Mouse (Mus musculus) limb, embryonic 15.5 days (tissue): ENCODE measurements around the gene Kctd21. TPM values are rescaled to one million over a fixed set of nuclear protein-coding genes. Genes with fewer than 3 reads are reported as not detected.

Experiments
- ATAC-seq: fragments of 200-750 bp; cut with Nextera tagmentation; 2 replicates; pipeline ENCODE4 v1.8.0; 2017; ENCODE audit warnings: low read depth, moderate TSS enrichment; ENCODE audit not compliant: insufficient number of reproducible peaks, low FRiP score, low TSS enrichment
- H3K27ac ChIP-seq: fragments of 300-500 bp; sonication (generic); 2 replicates; pipeline ENCODE4 v1.5.1; 2015; ENCODE audit warnings: moderate library complexity, mild to moderate bottlenecking, inconsistent platforms
- H3K27me3 ChIP-seq: fragments of 300-500 bp; sonication (generic); 2 replicates; pipeline ENCODE4 v1.6.1; 2015; ENCODE audit warnings: inconsistent platforms
- H3K36me3 ChIP-seq: fragments of 300-500 bp; sonication (generic); 2 replicates; pipeline ENCODE4 v1.6.1; 2015; ENCODE audit warnings: inconsistent platforms
- H3K4me1 ChIP-seq: fragments of 300-500 bp; sonication (generic); 2 replicates; pipeline ENCODE4 v1.6.1; 2015; ENCODE audit warnings: inconsistent platforms
- H3K4me2 ChIP-seq: fragments of 300-500 bp; sonication (generic); 2 replicates; pipeline ENCODE4 v1.6.1; 2015; ENCODE audit warnings: mild to moderate bottlenecking, inconsistent platforms
- H3K4me3 ChIP-seq: fragments of 300-500 bp; sonication (generic); 2 replicates; pipeline ENCODE4 v1.5.1; 2015; ENCODE audit warnings: mild to moderate bottlenecking, inconsistent platforms
- H3K9ac ChIP-seq: fragments of 300-500 bp; sonication (generic); 2 replicates; pipeline ENCODE4 v1.6.1; 2015; ENCODE audit warnings: inconsistent platforms
- H3K9me3 ChIP-seq: fragments of 300-500 bp; sonication (generic); 2 replicates; pipeline ENCODE4 v1.6.1; 2016; ENCODE audit warnings: inconsistent platforms
- WGBS: fragments of 180-500 bp; shearing (Covaris S2); methylation state at CpG from one replicate; pipeline ENCODE4 v1.1.7; 2015; 5-methylcytosine and 5-hydroxymethylcytosine counted together
- polyA plus RNA-seq: library from polyadenylated mRNA; unstranded; fragments of >200 nt; fragmentation: Nextera tagmentation; extraction: Ambion mirVana; gene quantifications from 2 replicates; pipeline ENCODE4 v1.2.1, GENCODE M21; 2015

Kctd21 gene
- polyA plus RNA-seq, 1 experiment from 2014 or later = 4.4 TPM

- 11% methylated on average over 90 of the region's 96 CpGs for WGBS
- H3K27ac ChIP-seq = no peak overlapping the region
- H3K4me3 ChIP-seq = peak overlapping the region; percentile 36
- H3K36me3 ChIP-seq = peaks cover 15% of the 10 kb centered on the region
- H3K27me3 ChIP-seq = peaks cover 37% of the 10 kb centered on the region
- peaks cover 8% of the 10 kb centered on the region for H3K4me1 ChIP-seq
- ATAC-seq = no peak
- H3K9ac ChIP-seq = no peak overlapping the region
- no peaks in the 10 kb centered on the region for H3K9me3 ChIP-seq
- H3K4me2 ChIP-seq = peak overlapping the region; percentile 61
These were observed 6.8 kb upstream of the Kctd21 start for GRCm38 (mm10) chr7:97325156-97325985.

DNA sequence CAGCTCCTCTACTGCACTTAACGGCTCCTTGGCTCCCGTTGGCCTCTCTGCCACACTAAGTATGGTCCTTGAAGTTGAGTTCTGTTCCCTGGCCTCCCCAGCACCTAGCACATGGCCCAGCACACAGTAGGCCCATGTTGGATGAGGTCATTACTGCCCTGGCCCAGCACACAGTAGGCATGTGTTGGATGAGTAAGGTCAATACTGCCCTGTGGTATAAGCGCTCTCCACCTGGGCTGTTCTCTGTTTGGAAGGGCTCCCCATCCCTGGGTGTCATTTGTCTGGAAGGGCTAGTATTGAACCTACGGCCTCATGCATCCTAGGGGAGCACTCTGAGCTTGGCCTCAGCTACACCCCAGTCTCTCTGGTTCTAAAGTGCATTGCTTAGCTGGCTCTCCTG lies 4.8 kb upstream of the Kctd21 start:
- Histone ChIP-seq H3K36me3 (no peaks in the 10 kb centered on the region; the same call in 1 of the 2 replicates), H3K4me2 (no peak overlapping the region), H3K9ac (no peak overlapping the region), H3K9me3 (no peaks in the 10 kb centered on the region), H3K4me1 (peaks cover 19% of the 10 kb centered on the region), H3K4me3 (no peak overlapping the region), H3K27me3 (peaks cover 37% of the 10 kb centered on the region), H3K27ac (no peak overlapping the region)
- 93% methylated on average over 4 of the region's 4 CpGs for WGBS
- no peak for ATAC-seq

DNA sequence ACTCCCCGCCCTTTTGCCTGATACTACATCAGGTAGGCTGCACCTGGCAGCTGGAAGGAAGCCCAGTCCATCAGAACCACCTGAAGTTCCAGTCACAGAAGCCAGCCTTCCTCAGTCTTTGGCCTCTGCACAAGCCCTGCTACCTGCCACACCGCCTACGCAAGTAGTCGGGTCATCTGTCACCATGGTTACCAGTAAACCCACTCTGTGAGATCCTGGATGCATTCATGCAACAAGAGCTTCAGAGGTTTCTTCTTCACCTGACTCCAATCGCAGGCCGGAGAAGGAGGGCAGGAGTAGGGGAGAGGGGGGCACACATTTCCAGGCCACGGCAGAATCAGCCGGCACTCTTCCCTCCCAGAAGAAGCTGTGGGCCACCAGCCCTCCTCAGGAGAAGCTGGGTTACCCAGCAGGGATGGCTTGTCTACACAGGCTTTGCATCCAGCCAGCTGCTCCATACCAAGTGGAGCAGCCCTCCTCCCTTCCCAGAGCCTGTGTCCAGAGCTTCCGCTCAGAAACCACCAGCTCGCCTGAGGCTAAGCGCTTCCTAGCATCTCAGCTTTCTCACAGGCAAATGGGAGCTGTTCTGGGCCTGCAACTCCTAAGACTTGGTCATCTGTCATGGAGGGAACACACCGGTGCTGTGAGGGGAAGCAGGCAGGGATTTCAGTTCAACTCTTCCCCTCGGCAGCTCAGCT lies 3.1 kb upstream of the Kctd21 start:
- no peak overlapping the region for H3K9ac ChIP-seq
- ATAC-seq = no peak

DNA sequence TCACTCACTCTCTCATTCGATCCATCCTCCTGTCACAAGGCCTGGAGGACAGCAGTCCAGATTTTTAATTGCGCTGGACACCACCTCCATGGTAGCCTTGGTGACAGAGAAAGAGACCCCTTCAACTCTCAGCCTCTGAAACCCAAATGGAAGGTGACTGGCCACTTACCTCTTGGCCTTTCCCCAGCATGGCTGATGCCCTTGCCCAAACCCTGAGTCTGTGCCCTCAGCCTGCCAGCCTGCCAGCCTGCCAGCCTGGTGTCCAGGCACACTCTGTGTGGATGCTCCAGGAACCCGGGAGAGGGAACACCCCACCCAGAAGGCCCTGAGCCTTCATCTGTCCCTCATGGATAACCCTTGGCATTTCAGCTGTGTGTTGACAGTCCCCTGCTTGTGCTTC lies 2.5 kb upstream of the Kctd21 start:
- H3K36me3 ChIP-seq = no peaks in the 10 kb centered on the region
- H3K4me3 ChIP-seq = no peak overlapping the region
- peaks cover 28% of the 10 kb centered on the region for H3K27me3 ChIP-seq
- no peak overlapping the region for H3K27ac ChIP-seq
- no peak for ATAC-seq
- peaks cover 29% of the 10 kb centered on the region for H3K4me1 ChIP-seq
- H3K9ac ChIP-seq = no peak overlapping the region
- no peak overlapping the region for H3K4me2 ChIP-seq
- 83% methylated on average over 3 of the region's 3 CpGs for WGBS
- H3K9me3 ChIP-seq = no peaks in the 10 kb centered on the region

More for the DNA sequence above, 3.1 kb upstream of the Kctd21 start:
- Histone ChIP-seq H3K9me3 (no peaks in the 10 kb centered on the region), H3K4me2 (no peak overlapping the region), H3K27ac (no peak overlapping the region), H3K4me3 (no peak overlapping the region), H3K4me1 (peaks cover 29% of the 10 kb centered on the region), H3K36me3 (no peaks in the 10 kb centered on the region), H3K27me3 (peaks cover 34% of the 10 kb centered on the region)
- WGBS = 61% methylated on average over 13 of the region's 13 CpGs

DNA sequence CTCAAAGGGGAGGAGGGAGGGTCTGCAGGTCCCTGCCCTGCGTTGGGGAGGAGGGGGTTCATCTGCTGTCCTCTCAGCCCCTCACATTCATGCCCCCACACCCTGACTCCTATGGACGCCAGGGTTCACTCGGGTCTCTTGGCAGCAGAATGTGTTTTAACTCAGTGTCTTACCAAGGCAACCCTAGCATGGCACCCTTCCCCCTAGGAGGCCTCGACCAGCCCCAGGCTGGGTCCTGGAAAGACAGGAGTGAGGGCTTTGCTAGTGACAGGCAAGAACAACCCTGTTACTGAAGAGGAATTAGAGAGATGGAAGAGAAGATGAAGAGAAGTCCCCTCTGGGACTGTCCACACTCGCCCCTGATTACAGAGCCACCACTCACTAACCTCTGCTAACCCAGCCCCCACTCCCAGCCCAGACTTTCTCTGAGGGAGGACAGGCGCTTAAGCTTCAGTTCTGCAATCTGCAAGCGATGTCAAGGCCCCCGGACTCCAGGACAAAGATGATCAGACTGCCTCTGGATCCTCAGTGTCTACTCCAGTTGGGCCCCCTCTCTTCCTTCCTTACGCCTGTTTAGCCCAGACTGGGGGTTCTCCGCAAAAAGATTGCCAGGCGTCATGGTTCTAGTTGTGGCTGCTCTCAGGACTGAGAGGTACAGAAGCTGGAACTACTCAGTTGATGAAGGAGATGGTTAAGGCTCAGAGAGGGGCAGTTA lies 1.0 kb upstream of the Kctd21 start:
- peak overlapping the region; percentile 50 for H3K9ac ChIP-seq
- no peak overlapping the region for H3K27ac ChIP-seq
- no peaks in the 10 kb centered on the region for H3K36me3 ChIP-seq
- no peak for ATAC-seq
- WGBS = 68% methylated on average over 11 of the region's 11 CpGs
- H3K27me3 ChIP-seq = peaks cover 14% of the 10 kb centered on the region
- peak overlapping the region; percentile 88 for H3K4me3 ChIP-seq
- H3K9me3 ChIP-seq = no peaks in the 10 kb centered on the region
- peak overlapping the region; percentile 59 for H3K4me2 ChIP-seq
- H3K4me1 ChIP-seq = peaks cover 21% of the 10 kb centered on the region

- Histone ChIP-seq H3K27ac (no peak overlapping the region), H3K4me1 (peaks cover 21% of the 10 kb centered on the region), H3K27me3 (no peaks in the 10 kb centered on the region), H3K4me3 (peak overlapping the region; percentile 88), H3K9ac (peak overlapping the region; percentile 68), H3K36me3 (no peaks in the 10 kb centered on the region), H3K4me2 (peak overlapping the region; percentile 59), H3K9me3 (no peaks in the 10 kb centered on the region)
- no peak for ATAC-seq
- WGBS = 1% methylated on average over 9 of the region's 9 CpGs
These were observed 527 bp downstream of the Kctd21 start for GRCm38 (mm10) chr7:97332667-97333041.

GRCm38 (mm10) chr7:97333113-97333898 lies 1.2 kb downstream of the Kctd21 start:
- no peaks in the 10 kb centered on the region for H3K36me3 ChIP-seq
- H3K4me2 ChIP-seq = peak overlapping the region; percentile 59
- H3K27ac ChIP-seq = no peak overlapping the region
- peak overlapping the region; percentile 88; the same call in 1 of the 2 replicates for H3K4me3 ChIP-seq
- ATAC-seq = no peak
- H3K27me3 ChIP-seq = no peaks in the 10 kb centered on the region
- H3K9me3 ChIP-seq = no peaks in the 10 kb centered on the region
- peaks cover 21% of the 10 kb centered on the region for H3K4me1 ChIP-seq
- H3K9ac ChIP-seq = no peak overlapping the region
- WGBS = 85% methylated on average over 6 of the region's 6 CpGs

DNA sequence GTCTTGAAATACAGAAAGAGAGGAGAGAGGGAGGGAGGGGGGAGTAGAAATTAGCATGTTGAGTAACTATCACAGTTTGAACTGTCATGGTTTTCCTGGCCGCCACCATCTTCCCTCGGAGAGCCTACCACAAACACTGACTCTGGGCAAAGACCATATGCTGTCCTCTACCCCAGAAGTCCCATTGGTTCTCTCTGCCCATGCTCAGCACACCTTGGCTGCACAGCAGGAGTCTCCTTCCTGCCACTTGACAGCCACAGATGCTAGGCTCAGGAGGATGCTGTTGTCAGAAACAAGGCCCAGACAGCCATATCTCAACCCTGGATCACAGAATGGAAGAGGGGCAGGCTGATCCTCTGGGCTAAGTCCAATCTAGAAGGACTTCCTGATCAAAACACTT lies 2.3 kb downstream of the Kctd21 start:
- Histone ChIP-seq H3K27ac (no peak overlapping the region), H3K36me3 (no peaks in the 10 kb centered on the region), H3K27me3 (no peaks in the 10 kb centered on the region), H3K9me3 (no peaks in the 10 kb centered on the region), H3K4me1 (peaks cover 21% of the 10 kb centered on the region), H3K4me3 (no peak overlapping the region), H3K9ac (no peak overlapping the region), H3K4me2 (no peak overlapping the region)
- no peak for ATAC-seq
- WGBS = 89% methylated on average over 2 of the region's 2 CpGs

- no peak for ATAC-seq
- Histone ChIP-seq H3K36me3 (no peaks in the 10 kb centered on the region), H3K27ac (no peak overlapping the region), H3K9me3 (no peaks in the 10 kb centered on the region), H3K4me3 (no peak overlapping the region), H3K27me3 (no peaks in the 10 kb centered on the region), H3K4me2 (no peak overlapping the region), H3K4me1 (peaks cover 11% of the 10 kb centered on the region), H3K9ac (no peak overlapping the region)
- WGBS = 79% methylated on average over 1 of the region's 1 CpGs
These were observed 4.6 kb downstream of the Kctd21 start for GRCm38 (mm10) chr7:97336678-97337077.

GRCm38 (mm10) chr7:97338593-97338992 lies 6.5 kb downstream of the Kctd21 start:
- Histone ChIP-seq H3K4me2 (no peak overlapping the region), H3K4me1 (no peaks in the 10 kb centered on the region), H3K4me3 (no peak overlapping the region), H3K27me3 (no peaks in the 10 kb centered on the region), H3K36me3 (no peaks in the 10 kb centered on the region), H3K27ac (no peak overlapping the region), H3K9me3 (no peaks in the 10 kb centered on the region), H3K9ac (no peak overlapping the region)
- WGBS = 74% methylated on average over 4 of the region's 4 CpGs
- no peak for ATAC-seq

DNA sequence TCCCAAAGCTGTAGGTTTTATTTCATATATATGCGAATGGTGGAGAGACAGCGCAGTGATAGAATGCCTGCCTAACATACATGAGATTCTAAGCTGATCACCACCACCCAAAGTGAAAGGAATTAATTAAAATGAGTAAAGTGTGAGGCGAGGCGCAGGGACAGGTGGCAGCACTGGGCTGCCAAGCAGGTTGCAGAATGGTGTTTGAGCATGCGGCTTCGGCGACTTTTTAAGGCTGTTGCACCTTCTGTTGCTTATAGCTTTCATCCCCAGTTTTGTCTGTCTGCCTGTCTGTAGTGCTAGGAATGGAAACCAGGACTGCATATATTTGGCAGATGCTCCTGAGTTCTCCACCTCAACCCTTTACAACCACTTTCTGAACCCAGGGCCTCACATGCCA lies 7.5 kb downstream of the Kctd21 start:
- no peaks in the 10 kb centered on the region for H3K27me3 ChIP-seq
- WGBS = 88% methylated on average over 7 of the region's 7 CpGs
- no peaks in the 10 kb centered on the region for H3K36me3 ChIP-seq
- no peak overlapping the region for H3K27ac ChIP-seq
- no peak overlapping the region for H3K4me3 ChIP-seq
- H3K4me2 ChIP-seq = no peak overlapping the region
- ATAC-seq = no peak
- no peaks in the 10 kb centered on the region for H3K9me3 ChIP-seq
- no peaks in the 10 kb centered on the region for H3K4me1 ChIP-seq
- H3K9ac ChIP-seq = no peak overlapping the region
